Mouse (Mus musculus) intestine, postnatal 0 days (tissue): ENCODE data around the gene Cenps. TPM values are rescaled to one million over a fixed set of nuclear protein-coding genes. Genes with fewer than 3 reads are reported as not detected.
"Not testable (repeated sequence)": the region's sequence is repeated elsewhere in the genome, so short reads cannot be mapped to it uniquely, and the experiment has no call there.

ENCODE experiments used
- ATAC-seq: fragments of 200-750 bp; cut with Nextera tagmentation; 2 replicates; pipeline ENCODE4 v1.8.0; 2017; ENCODE audit warnings: mild to moderate bottlenecking, moderate TSS enrichment, moderate library complexity
- H3K27ac ChIP-seq: fragments of 300-500 bp; sonication (generic); 2 replicates; pipeline ENCODE4 v1.5.1; 2014; ENCODE audit warnings: mild to moderate bottlenecking, low read depth, low read length, moderate library complexity
- H3K27me3 ChIP-seq: fragments of 300-500 bp; sonication (generic); replicated peaks from 2 replicates; pipeline ENCODE4 v1.6.1; 2014; ENCODE audit warnings: low read length, mixed read lengths; ENCODE audit not compliant: control insufficient read depth, insufficient read depth
- H3K36me3 ChIP-seq: fragments of 300-500 bp; sonication (generic); 2 replicates; pipeline ENCODE4 v1.6.1; 2014; ENCODE audit warnings: mild to moderate bottlenecking, moderate library complexity; ENCODE audit not compliant: control insufficient read depth, insufficient read depth
- H3K4me1 ChIP-seq: fragments of 300-500 bp; sonication (generic); replicated peaks from 2 replicates; pipeline ENCODE4 v1.6.1; 2014; ENCODE audit warnings: antibody characterized with exemption, low read length, mixed read lengths; ENCODE audit not compliant: control insufficient read depth, insufficient read depth
- H3K4me2 ChIP-seq: fragments of 300-500 bp; sonication (generic); replicated peaks from 2 replicates; pipeline ENCODE4 v1.6.1; 2014; ENCODE audit warnings: low read depth, mild to moderate bottlenecking, moderate library complexity
- H3K4me3 ChIP-seq: fragments of 300-500 bp; sonication (generic); 2 replicates; pipeline ENCODE4 v1.5.1; 2014; ENCODE audit warnings: low read depth, low read length
- H3K9ac ChIP-seq: fragments of 300-500 bp; sonication (generic); 2 replicates; pipeline ENCODE4 v1.6.1; 2014; ENCODE audit warnings: mild to moderate bottlenecking, low read depth, low read length
- H3K9me3 ChIP-seq: fragments of 300-500 bp; sonication (generic); 2 replicates; pipeline ENCODE4 v1.6.1; 2016; ENCODE audit warnings: mixed run types; ENCODE audit not compliant: control insufficient read depth
- CTCF ChIP-seq: sonication (generic); IDR thresholded peaks from 2 replicates; pipeline ENCODE4 v1.5.1; 2016; ENCODE audit warnings: low read depth, mild to moderate bottlenecking, control low read depth, antibody characterized with exemption, moderate library complexity
- WGBS: fragments of 180-500 bp; shearing (Covaris S2); extraction: QIAGEN DNeasy Blood & Tissue Kit; methylation state at CpG from one replicate; pipeline ENCODE4 v1.1.7; 2014; 5-methylcytosine and 5-hydroxymethylcytosine counted together
- polyA plus RNA-seq: library from polyadenylated mRNA; unstranded; fragments of >200 nt; fragmentation: Nextera tagmentation; extraction: Ambion mirVana; gene quantifications from 2 replicates; pipeline ENCODE4 v1.2.1, GENCODE M21; 2015

Gene Cenps
- polyA plus RNA-seq, 1 experiment from 2014 or later = 12.1 TPM

- no peak for ATAC-seq
- no peaks in the 10 kb centered on the region for H3K9me3 ChIP-seq
- no peak for TF ChIP-seq CTCF
Measured at GRCm38 (mm10) chr4:149128467-149128866, 9.0 kb downstream of the Cenps start.

GRCm38 (mm10) chr4:149126663-149127062 lies 10.8 kb downstream of the Cenps start, which contains the start of gene Cort:
Gene Cort, minus strand, starts transcription at chr4:149126763.
- H3K4me2 ChIP-seq = no peak within 1 kb of the TSS
- no peaks in the 10 kb centered on the region for H3K9me3 ChIP-seq
- no peak within 1 kb of the TSS for H3K4me3 ChIP-seq
- H3K36me3 ChIP-seq = peaks cover 4% of the 10 kb centered on the region; the same call in 1 of the 2 replicates
- no peaks in the 10 kb centered on the region for H3K27me3 ChIP-seq
- ATAC-seq = no peak
- H3K27ac ChIP-seq = no peak within 1 kb of the TSS
- H3K9ac ChIP-seq = 0 out of 2 replicates have a peak within 1 kb of the TSS, but pooled peaks have one; percentile 3
- 81% methylated on average over 11 of the region's 11 CpGs for WGBS
- H3K4me1 ChIP-seq = no peaks in the 10 kb centered on the region
- no peak for TF ChIP-seq CTCF

More at GRCm38 (mm10) chr4:149128467-149128866, 9.0 kb downstream of the Cenps start:
- no peaks in the 10 kb centered on the region; the same call in 1 of the 2 replicates for H3K36me3 ChIP-seq
- H3K9ac ChIP-seq = no peak overlapping the region
- H3K4me3 ChIP-seq = no peak overlapping the region
- no peak overlapping the region for H3K4me2 ChIP-seq
- no peak overlapping the region for H3K27ac ChIP-seq
- 70% methylated on average over 18 of the region's 18 CpGs for WGBS
- no peaks in the 10 kb centered on the region for H3K4me1 ChIP-seq
- no peaks in the 10 kb centered on the region for H3K27me3 ChIP-seq

GRCm38 (mm10) chr4:149126115-149126509 lies 11.3 kb downstream of the Cenps start:
- Histone ChIP-seq H3K27me3 (no peaks in the 10 kb centered on the region), H3K36me3 (peaks cover 4% of the 10 kb centered on the region; the same call in 1 of the 2 replicates), H3K4me3 (no peak overlapping the region), H3K4me1 (no peaks in the 10 kb centered on the region), H3K4me2 (no peak overlapping the region), H3K9me3 (no peaks in the 10 kb centered on the region), H3K9ac (0 out of 2 replicates have a peak overlapping the region, but pooled peaks have one; percentile 3), H3K27ac (no peak overlapping the region)
- no peak for TF ChIP-seq CTCF
- 73% methylated on average over 6 of the region's 6 CpGs for WGBS
- no peak for ATAC-seq

GRCm38 (mm10) chr4:149125341-149126114 lies 11.9 kb downstream of the Cenps start:
- H3K27ac ChIP-seq = no peak overlapping the region
- 0 out of 2 replicates have a peak, but pooled peaks have one; percentile 16 for ATAC-seq
- H3K36me3 ChIP-seq = peaks cover 4% of the 10 kb centered on the region; the same call in 1 of the 2 replicates
- no peak overlapping the region for H3K9ac ChIP-seq
- no peaks in the 10 kb centered on the region for H3K27me3 ChIP-seq
- H3K9me3 ChIP-seq = no peaks in the 10 kb centered on the region
- TF ChIP-seq CTCF = no peak
- no peak overlapping the region for H3K4me2 ChIP-seq
- WGBS = 72% methylated on average over 11 of the region's 11 CpGs
- no peaks in the 10 kb centered on the region for H3K4me1 ChIP-seq
- no peak overlapping the region for H3K4me3 ChIP-seq

GRCm38 (mm10) chr4:149123432-149123831 lies 14.0 kb downstream of the Cenps start:
- Histone ChIP-seq H3K27ac (no peak overlapping the region), H3K9ac (no peak overlapping the region), H3K4me3 (no peak overlapping the region), H3K27me3 (no peaks in the 10 kb centered on the region), H3K4me1 (no peaks in the 10 kb centered on the region), H3K36me3 (peaks cover 12% of the 10 kb centered on the region; the same call in 1 of the 2 replicates), H3K4me2 (no peak overlapping the region), H3K9me3 (no peaks in the 10 kb centered on the region)
- 46% methylated on average over 5 of the region's 5 CpGs for WGBS
- no peak for TF ChIP-seq CTCF
- peak; percentile 43; the same call in 1 of the 2 replicates for ATAC-seq

GRCm38 (mm10) chr4:149119978-149120562 lies 17.4 kb downstream of the Cenps start:
- peaks cover 29% of the 10 kb centered on the region; the same call in 1 of the 2 replicates for H3K36me3 ChIP-seq
- not testable (repeated sequence) for ATAC-seq

More at GRCm38 (mm10) chr4:149119978-149120562, 17.4 kb downstream of the Cenps start:
- H3K27ac ChIP-seq, H3K4me3 ChIP-seq, H3K4me1 ChIP-seq, H3K9me3 ChIP-seq, H3K4me2 ChIP-seq, H3K9ac ChIP-seq, H3K27me3 ChIP-seq: not testable (repeated sequence)
- WGBS = 77% methylated on average over 12 of the region's 12 CpGs
